Comparison of ENCODE assay signal across 11 mouse cellular contexts in the genomic region with DNA sequence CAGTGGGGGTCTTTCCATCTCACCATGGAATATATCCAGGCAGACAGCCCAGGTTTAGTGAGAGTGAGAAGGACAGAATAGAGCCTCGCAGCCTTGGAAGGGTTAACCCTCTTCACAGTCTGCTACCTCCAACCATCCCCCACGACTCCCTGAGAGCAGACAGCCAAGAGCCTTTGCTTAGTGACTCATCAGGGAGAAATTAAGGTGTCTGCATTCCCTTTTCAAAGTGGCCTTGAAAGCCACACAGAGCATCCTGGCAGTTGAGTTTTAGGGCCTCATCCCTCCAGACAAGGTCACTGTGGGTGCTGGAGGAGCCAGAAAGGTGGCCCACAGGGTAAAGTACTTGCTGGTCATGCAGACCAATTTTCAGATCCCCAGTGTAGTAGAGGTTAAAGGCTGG.
DNase-seq lines count a peak whose midpoint lies in the region; ATAC-seq and TF ChIP-seq lines count a peak whose summit lies in the region.
"Had no signal": no experiment of that assay in that cellular context is flagged by ENCODE, and none has a peak within 500 bp of the region (broad histone marks: within the 10 kb centered on the region; RNA-seq: fewer than 3 reads in every experiment).

No protein-coding gene starts in this region.

- H3K9me3 ChIP-seq in hindbrain, embryonic 13.5 days, result no peaks in the 10 kb centered on the region
- H3K9me3 ChIP-seq in hindbrain, embryonic 14.5 days (ENCODE audit: control insufficient read depth, low read length), result no peaks in the 10 kb centered on the region
- H3K9me3 ChIP-seq in neural tube, embryonic 14.5 days (ENCODE audit: control insufficient read depth, low read length), result no peaks in the 10 kb centered on the region
- no peaks in the 10 kb centered on the region for H3K9me3 ChIP-seq in embryonic facial prominence, embryonic 12.5 days
- no peaks in the 10 kb centered on the region for H3K9me3 ChIP-seq in lung, postnatal 0 days (ENCODE audit: low read length)
- H3K9me3 ChIP-seq: heart, embryonic 13.5 days; liver, embryonic 13.5 days had no signal

- no peak for TF ChIP-seq CTCF in lung, postnatal 0 days (IDR thresholded peaks at IDR 0.05)

- H3K4me2 ChIP-seq in hindbrain, embryonic 13.5 days, result no peak overlapping the region
- H3K4me2 ChIP-seq in hindbrain, embryonic 14.5 days (replicated peaks), result no peak overlapping the region
- no peak overlapping the region for H3K4me2 ChIP-seq in neural tube, embryonic 14.5 days (ENCODE audit: low read depth, low read length)
- H3K4me2 ChIP-seq in embryonic facial prominence, embryonic 12.5 days (replicated peaks), result no peak overlapping the region
- no peak overlapping the region for H3K4me2 ChIP-seq in lung, postnatal 0 days (replicated peaks; ENCODE audit: low read depth, low read length)
- H3K4me2 ChIP-seq: heart, embryonic 13.5 days; liver, embryonic 13.5 days had no signal

- WGBS in hindbrain, embryonic 13.5 days, result 21% methylated on average over 2 of the region's 2 CpGs
- 18% methylated on average over 2 of the region's 2 CpGs for WGBS in hindbrain, embryonic 14.5 days
- 25% methylated on average over 2 of the region's 2 CpGs for WGBS in neural tube, embryonic 14.5 days
- 20% methylated on average over 2 of the region's 2 CpGs for WGBS in embryonic facial prominence, embryonic 12.5 days
- WGBS in lung, postnatal 0 days, result 30% methylated on average over 2 of the region's 2 CpGs

- H3K9ac ChIP-seq in hindbrain, embryonic 13.5 days, result no peak overlapping the region
- no peak overlapping the region for H3K9ac ChIP-seq in hindbrain, embryonic 14.5 days
- no peak overlapping the region for H3K9ac ChIP-seq in neural tube, embryonic 14.5 days (replicated peaks; ENCODE audit: low read depth, low read length)
- H3K9ac ChIP-seq in embryonic facial prominence, embryonic 12.5 days, result no peak overlapping the region
- no peak overlapping the region for H3K9ac ChIP-seq in lung, postnatal 0 days (replicated peaks; ENCODE audit: low read depth)
- H3K9ac ChIP-seq: heart, embryonic 13.5 days; liver, embryonic 13.5 days had no signal

- TF ChIP-seq EP300 in lung, postnatal 0 days (IDR thresholded peaks at IDR 0.05), result peak; percentile 53; the same call in 1 of the 2 replicates

- no peak overlapping the region for H3K4me3 ChIP-seq in hindbrain, embryonic 13.5 days
- H3K4me3 ChIP-seq in hindbrain, embryonic 14.5 days (replicated peaks; ENCODE audit: low read length), result no peak overlapping the region
- no peak overlapping the region for H3K4me3 ChIP-seq in neural tube, embryonic 14.5 days (ENCODE audit: low read depth, low read length)
- no peak overlapping the region for H3K4me3 ChIP-seq in embryonic facial prominence, embryonic 12.5 days
- H3K4me3 ChIP-seq in lung, postnatal 0 days (ENCODE audit: low read depth, low read length), result no peak overlapping the region
- H3K4me3 ChIP-seq: heart, embryonic 13.5 days; liver, embryonic 13.5 days had no signal

- peak overlapping the region; percentile 69 for H3K27ac ChIP-seq in hindbrain, embryonic 13.5 days
- no peak overlapping the region for H3K27ac ChIP-seq in hindbrain, embryonic 14.5 days
- H3K27ac ChIP-seq in neural tube, embryonic 14.5 days (ENCODE audit: low read depth, low read length), result peak overlapping the region; percentile 60; the same call in 1 of the 2 replicates
- peak overlapping the region; percentile 46; the same call in 1 of the 2 replicates for H3K27ac ChIP-seq in embryonic facial prominence, embryonic 12.5 days
- H3K27ac ChIP-seq in lung, postnatal 0 days (ENCODE audit: low read length), result no peak overlapping the region
- H3K27ac ChIP-seq: heart, embryonic 13.5 days; liver, embryonic 13.5 days had no signal

- no peak for DNase-seq in hindbrain, embryonic 14.5 days (ENCODE audit: low spot score)
- no peak for DNase-seq in neural tube, embryonic 10.5 days (ENCODE audit: extremely low spot score, low spot score)
- DNase-seq in lung, postnatal 0 days (ENCODE audit: low spot score), result peak; percentile 59
- DNase-seq in embryo, embryonic 10 days (ENCODE audit: low spot score), result no peak
- no peak for DNase-seq in spleen, adult 12 weeks (ENCODE audit: low spot score)
- DNase-seq: cerebellum, postnatal 25 days; liver, embryonic 13.5 days had no signal

- H3K4me1 ChIP-seq in hindbrain, embryonic 13.5 days (replicated peaks), result peaks cover 23% of the 10 kb centered on the region
- peaks cover 9% of the 10 kb centered on the region for H3K4me1 ChIP-seq in hindbrain, embryonic 14.5 days (replicated peaks; ENCODE audit: control insufficient read depth, insufficient read depth, low read length)
- peaks cover 8% of the 10 kb centered on the region for H3K4me1 ChIP-seq in neural tube, embryonic 14.5 days (ENCODE audit: control insufficient read depth, insufficient read depth, low read length)
- H3K4me1 ChIP-seq in embryonic facial prominence, embryonic 12.5 days, result peaks cover 9% of the 10 kb centered on the region
- 0 out of 2 replicates have a peak, but pooled peaks cover 4% of the 10 kb centered on the region for H3K4me1 ChIP-seq in lung, postnatal 0 days (ENCODE audit: insufficient read depth, low read depth, low read length)
- H3K4me1 ChIP-seq: liver, embryonic 13.5 days had no signal

- ATAC-seq in hindbrain, embryonic 13.5 days (ENCODE audit: low FRiP score), result peak; percentile 61
- ATAC-seq in hindbrain, embryonic 14.5 days (ENCODE audit: low FRiP score), result no peak
- peak; percentile 69 for ATAC-seq in neural tube, embryonic 14.5 days (ENCODE audit: low read depth)
- ATAC-seq in embryonic facial prominence, embryonic 12.5 days (ENCODE audit: insufficient number of reproducible peaks, insufficient read depth, low FRiP score, low TSS enrichment), result no peak
- peak; percentile 77 for ATAC-seq in lung, postnatal 0 days

- no peaks in the 10 kb centered on the region for H3K36me3 ChIP-seq in hindbrain, embryonic 13.5 days
- no peaks in the 10 kb centered on the region for H3K36me3 ChIP-seq in hindbrain, embryonic 14.5 days (replicated peaks; ENCODE audit: control insufficient read depth, insufficient read depth)
- H3K36me3 ChIP-seq in neural tube, embryonic 14.5 days (ENCODE audit: control insufficient read depth, insufficient read depth, low read length), result no peaks in the 10 kb centered on the region
- no peaks in the 10 kb centered on the region for H3K36me3 ChIP-seq in embryonic facial prominence, embryonic 12.5 days
- no peaks in the 10 kb centered on the region for H3K36me3 ChIP-seq in lung, postnatal 0 days (ENCODE audit: insufficient read depth, low read length)
- H3K36me3 ChIP-seq: heart, embryonic 13.5 days; liver, embryonic 13.5 days had no signal

- no peaks in the 10 kb centered on the region for H3K27me3 ChIP-seq in hindbrain, embryonic 13.5 days
- no peaks in the 10 kb centered on the region for H3K27me3 ChIP-seq in hindbrain, embryonic 14.5 days (ENCODE audit: control insufficient read depth, insufficient read depth, low read length)
- no peaks in the 10 kb centered on the region for H3K27me3 ChIP-seq in neural tube, embryonic 14.5 days (ENCODE audit: control insufficient read depth, insufficient read depth, low read length)
- no peaks in the 10 kb centered on the region for H3K27me3 ChIP-seq in embryonic facial prominence, embryonic 12.5 days
- H3K27me3 ChIP-seq in lung, postnatal 0 days (replicated peaks; ENCODE audit: insufficient read depth, low read length), result no peaks in the 10 kb centered on the region
- H3K27me3 ChIP-seq: heart, embryonic 13.5 days; liver, embryonic 13.5 days had no signal

Comparison
In these comparisons a context has a peak if more than half of its experiments do, and no peak if none do; other contexts are left out.
1. ATAC-seq: peak in hindbrain, embryonic 13.5 days (single experiment), neural tube, embryonic 14.5 days (single experiment) and lung, postnatal 0 days (single experiment); none in hindbrain, embryonic 14.5 days (single experiment) and embryonic facial prominence, embryonic 12.5 days (single experiment).
2. H3K27ac ChIP-seq: peak in hindbrain, embryonic 13.5 days (single experiment), neural tube, embryonic 14.5 days (single experiment) and embryonic facial prominence, embryonic 12.5 days (single experiment); none in hindbrain, embryonic 14.5 days (single experiment) and lung, postnatal 0 days (single experiment).